Mouse (Mus musculus) frontal cortex, adult (tissue): Measurements from ENCODE around the gene Mettl16.

Source experiments
- ATAC-seq: cut with Nextera tagmentation; 2 replicates; pipeline ENCODE4 v1.9.2; 2017; ENCODE audit warnings: mild to moderate bottlenecking, moderate library complexity, mixed read lengths; ENCODE audit not compliant: low TSS enrichment

Gene Mettl16

DNA sequence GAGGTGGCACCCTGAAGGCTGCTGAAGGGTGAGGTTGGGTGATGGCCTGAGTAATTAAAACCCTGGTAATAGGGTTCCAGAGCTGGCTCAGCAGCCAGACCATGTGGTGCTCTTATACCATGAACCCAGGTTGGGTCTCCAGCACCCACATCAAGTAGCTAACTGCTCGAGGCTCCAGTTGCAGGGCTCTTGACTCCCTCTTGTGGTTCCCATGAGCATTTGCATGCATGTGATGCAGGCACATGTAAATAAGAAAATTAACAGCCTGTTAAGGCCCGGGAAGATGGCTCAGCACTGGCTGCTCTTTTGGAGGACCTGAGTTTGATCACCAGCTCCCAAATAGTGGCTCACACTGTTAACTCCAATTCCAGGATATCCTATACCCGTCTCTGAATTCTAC lies 75.2 kb downstream of the Mettl16 start:
- no peak for ATAC-seq

- ATAC-seq: 0 out of 2 replicates have a peak, but pooled peaks have one; percentile 28
These were observed 77.4 kb downstream of the Mettl16 start for GRCm38 (mm10) chr11:74847919-74848521.

GRCm38 (mm10) chr11:74850998-74851661 lies 80.5 kb downstream of the Mettl16 start:
- peak; percentile 16; the same call in 1 of the 2 replicates for ATAC-seq

GRCm38 (mm10) chr11:74857756-74858155 lies 87.1 kb downstream of the Mettl16 start:
- ATAC-seq: no peak

- ATAC-seq: no peak
These were observed 91.5 kb downstream of the Mettl16 start for GRCm38 (mm10) chr11:74862129-74862528.

- no peak for ATAC-seq
These were observed 92.8 kb downstream of the Mettl16 start for GRCm38 (mm10) chr11:74863471-74863870.

DNA sequence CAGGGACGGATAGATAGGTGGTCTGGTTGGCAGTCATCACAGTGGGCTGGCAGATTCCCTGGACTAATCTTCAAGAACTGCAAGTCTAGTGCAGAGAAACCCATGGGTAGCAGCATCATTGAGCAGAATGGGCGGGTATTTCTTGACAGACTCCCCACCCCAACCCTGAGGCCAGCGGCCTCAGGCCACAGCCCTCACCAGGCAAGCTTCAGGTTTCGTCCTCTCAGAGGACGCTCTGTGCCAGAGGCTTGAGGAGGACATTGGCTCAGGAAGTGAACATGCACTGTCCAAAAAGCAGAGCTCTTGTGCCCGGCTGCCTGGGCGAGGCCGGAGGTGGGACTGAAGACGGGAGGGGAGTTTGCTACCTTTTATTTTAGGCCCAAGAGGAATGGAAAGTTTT lies 93.8 kb downstream of the Mettl16 start:
- no peak for ATAC-seq

DNA sequence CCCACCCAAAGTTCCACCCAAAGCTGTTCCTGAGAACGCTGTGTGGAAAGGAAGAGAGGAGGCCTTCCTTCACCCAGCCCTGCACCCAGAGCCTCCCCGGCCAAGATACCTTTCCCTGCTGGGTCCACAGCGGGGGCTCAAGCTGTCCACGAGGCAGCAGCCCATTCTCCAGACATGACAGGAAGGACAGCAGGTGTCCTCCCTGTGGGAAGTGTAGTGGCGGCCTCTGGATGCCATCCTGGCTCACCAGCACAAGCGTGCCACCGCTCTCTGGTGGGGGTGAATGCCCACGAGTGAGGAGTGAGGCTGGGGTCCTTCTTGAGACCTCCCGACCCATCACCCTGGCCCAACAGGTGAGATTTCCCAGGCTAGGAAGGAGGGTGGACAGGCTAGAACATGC lies 94.6 kb downstream of the Mettl16 start:
- ATAC-seq: no peak

- ATAC-seq: peak; percentile 49
These were observed 96.0 kb downstream of the Mettl16 start for GRCm38 (mm10) chr11:74866640-74867039.

DNA sequence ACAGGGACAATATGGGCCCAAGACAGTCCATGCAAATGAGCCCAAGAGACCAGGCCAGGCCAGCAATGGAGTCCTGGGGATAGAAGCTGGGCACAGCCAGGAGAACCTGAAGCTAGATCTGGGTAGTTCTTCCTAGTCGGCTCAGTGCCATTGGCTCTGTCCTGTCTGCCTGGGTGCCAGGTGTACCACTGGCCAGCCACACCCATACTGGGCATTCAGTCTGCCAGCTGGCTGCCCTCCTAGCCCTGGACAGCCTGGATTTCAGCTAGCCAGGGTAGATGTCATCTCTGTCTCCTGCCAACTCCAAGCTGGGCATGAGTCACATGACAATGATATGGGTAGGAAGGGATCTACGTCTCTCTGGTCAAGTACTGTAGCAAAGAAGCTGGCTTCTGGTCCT lies 96.6 kb downstream of the Mettl16 start:
- no peak for ATAC-seq

DNA sequence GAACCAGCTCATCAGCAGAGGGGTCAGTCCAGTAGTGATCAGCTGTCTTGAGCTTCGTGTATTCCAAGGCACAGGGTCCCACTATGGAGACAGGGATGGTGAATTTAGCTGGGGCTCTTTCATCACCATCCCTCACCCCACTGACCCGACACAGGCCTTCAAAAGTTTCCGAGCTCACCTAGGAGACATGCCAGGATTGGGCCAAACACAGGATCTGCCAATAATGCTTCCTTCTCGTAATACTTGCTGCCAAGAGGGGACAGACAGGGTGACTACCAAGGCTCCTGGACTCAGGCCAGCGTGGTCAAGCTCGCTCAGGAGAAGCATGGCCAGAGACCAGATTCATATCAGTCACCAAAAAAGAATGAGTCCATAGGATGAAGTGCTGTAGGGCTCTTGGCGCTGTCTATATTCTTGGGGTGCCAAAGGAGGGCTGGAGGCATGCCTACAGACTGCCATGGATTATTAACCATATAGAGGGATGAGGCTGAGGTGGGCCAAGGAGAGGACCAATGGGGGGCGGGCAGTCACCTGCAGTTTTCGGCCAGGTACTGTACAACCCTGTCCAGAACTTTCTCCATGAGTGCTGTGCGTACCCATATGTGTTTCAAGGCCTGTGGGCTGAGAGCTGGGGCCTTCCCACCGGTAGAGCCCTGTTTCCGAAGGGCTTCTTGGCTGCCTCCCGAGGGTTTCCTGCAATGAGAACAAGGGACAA lies 97.6 kb downstream of the Mettl16 start:
- ATAC-seq: no peak

- no peak for ATAC-seq
These were observed 99.0 kb downstream of the Mettl16 start for GRCm38 (mm10) chr11:74869603-74870002.

DNA sequence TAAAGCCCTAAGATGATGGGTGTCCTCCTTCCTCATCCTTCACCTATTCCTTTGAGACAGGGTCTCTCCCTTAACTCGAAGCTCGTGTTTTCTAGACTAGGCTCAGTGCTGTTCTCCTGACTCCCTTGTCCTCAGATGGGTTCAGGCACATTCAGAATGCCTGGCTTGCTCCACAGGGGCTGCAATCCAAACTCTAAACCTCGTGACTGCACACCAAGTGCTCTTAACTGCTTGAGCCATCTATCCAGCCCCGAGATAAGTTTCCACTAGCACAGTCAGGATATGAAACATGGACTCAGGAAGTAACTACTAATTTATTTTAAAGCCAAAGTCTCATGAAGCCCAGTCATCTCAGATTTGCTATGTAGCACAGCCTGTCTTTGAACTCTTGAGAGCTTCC lies 99.9 kb downstream of the Mettl16 start:
- ATAC-seq: no peak

GRCm38 (mm10) chr11:74870991-74871622 lies 100.5 kb downstream of the Mettl16 start:
- peak; percentile 62 for ATAC-seq

GRCm38 (mm10) chr11:74874630-74875029 lies 104.0 kb downstream of the Mettl16 start:
- ATAC-seq: peak; percentile 64

DNA sequence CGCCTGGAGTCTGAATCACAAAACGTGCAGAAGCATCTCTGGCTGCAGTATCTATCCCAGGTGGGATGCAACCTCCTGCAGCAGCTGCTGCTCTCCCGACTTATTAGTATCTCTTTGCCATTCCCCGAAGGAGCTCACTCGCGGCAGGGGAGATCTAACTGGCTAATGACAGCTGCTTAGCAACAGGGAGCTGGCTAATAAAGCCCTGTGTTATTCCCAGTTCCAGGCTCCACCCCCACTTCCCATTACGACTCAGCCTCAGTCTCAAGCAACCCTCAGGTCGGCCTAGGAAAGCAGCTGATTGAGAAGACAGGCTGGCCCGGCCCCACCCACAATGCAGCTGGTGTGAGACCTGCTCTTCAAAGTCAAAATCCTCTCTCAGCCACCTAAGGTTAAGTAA lies 106.2 kb downstream of the Mettl16 start:
- ATAC-seq: peak; percentile 48
